Mouse (Mus musculus): Measurements from ENCODE around the gene Zc3h4.

The Zc3h4 gene

GRCm38 (mm10) chr7:16426129-16426729, 25.5 kb downstream of the Zc3h4 start:
- no peak for DNase-seq (ENCODE audit: low read depth, low spot score)

- DNase-seq (ENCODE audit: low read depth, low spot score) = no peak
Measured at GRCm38 (mm10) chr7:16433352-16433971, 32.8 kb downstream of the Zc3h4 start.

GRCm38 (mm10) chr7:16435088-16435487, 34.4 kb downstream of the Zc3h4 start:
- DNase-seq (ENCODE audit: low read depth, low spot score) = no peak

- DNase-seq (ENCODE audit: low read depth, low spot score) = no peak
Measured at GRCm38 (mm10) chr7:16441241-16441640, 40.5 kb downstream of the Zc3h4 start.

GRCm38 (mm10) chr7:16451656-16452055, 50.9 kb downstream of the Zc3h4 start:
- no peak for DNase-seq (ENCODE audit: low read depth, low spot score)

- DNase-seq (ENCODE audit: low read depth, low spot score) = peak; percentile 97
Measured at GRCm38 (mm10) chr7:16452587-16453073, 51.9 kb downstream of the Zc3h4 start, which contains the start of gene Tmem160. Tmem160 (plus strand) TSS chr7:16452779.

GRCm38 (mm10) chr7:16453118-16453711, 52.5 kb downstream of the Zc3h4 start:
- peak; percentile 79 for DNase-seq (ENCODE audit: low read depth, low spot score)

GRCm38 (mm10) chr7:16455016-16455415, 54.3 kb downstream of the Zc3h4 start:
- no peak for DNase-seq (ENCODE audit: low read depth, low spot score)

- no peak for DNase-seq (ENCODE audit: low read depth, low spot score)
Measured at GRCm38 (mm10) chr7:16456289-16456688, 55.6 kb downstream of the Zc3h4 start.

- DNase-seq (ENCODE audit: low read depth, low spot score) = no peak
Measured at GRCm38 (mm10) chr7:16460566-16460965, 59.9 kb downstream of the Zc3h4 start.

GRCm38 (mm10) chr7:16461151-16461550, 60.4 kb downstream of the Zc3h4 start:
- no peak for DNase-seq (ENCODE audit: low read depth, low spot score)

GRCm38 (mm10) chr7:16461705-16462104, 61.0 kb downstream of the Zc3h4 start:
- DNase-seq (ENCODE audit: low read depth, low spot score) = no peak

- no peak for DNase-seq (ENCODE audit: low read depth, low spot score)
Measured at GRCm38 (mm10) chr7:16463214-16463613, 62.5 kb downstream of the Zc3h4 start.

GRCm38 (mm10) chr7:16465160-16465559, 64.5 kb downstream of the Zc3h4 start:
- no peak for DNase-seq (ENCODE audit: low read depth, low spot score)

GRCm38 (mm10) chr7:16465568-16465967, 64.9 kb downstream of the Zc3h4 start:
- DNase-seq (ENCODE audit: low read depth, low spot score) = no peak

- DNase-seq (ENCODE audit: low read depth, low spot score) = no peak
Measured at GRCm38 (mm10) chr7:16466565-16466964, 65.9 kb downstream of the Zc3h4 start.

- DNase-seq (ENCODE audit: low read depth, low spot score) = no peak
Measured at GRCm38 (mm10) chr7:16468115-16468514, 67.4 kb downstream of the Zc3h4 start.

- DNase-seq (ENCODE audit: low read depth, low spot score) = no peak
Measured at GRCm38 (mm10) chr7:16471549-16471948, 70.8 kb downstream of the Zc3h4 start.

GRCm38 (mm10) chr7:16472116-16472709, 71.5 kb downstream of the Zc3h4 start:
- no peak for DNase-seq (ENCODE audit: low read depth, low spot score)

- DNase-seq (ENCODE audit: low read depth, low spot score) = no peak
Measured at GRCm38 (mm10) chr7:16473847-16474246, 73.1 kb downstream of the Zc3h4 start.

GRCm38 (mm10) chr7:16474445-16474844, 73.7 kb downstream of the Zc3h4 start:
- DNase-seq (ENCODE audit: low read depth, low spot score) = no peak

GRCm38 (mm10) chr7:16475321-16475720, 74.6 kb downstream of the Zc3h4 start:
- no peak for DNase-seq (ENCODE audit: low read depth, low spot score)

All from telencephalon, adult 2 months (tissue).